Mouse (Mus musculus) G1E (cell line): ENCODE results near the gene Creg2.

Experiments used
- CTCF ChIP-seq: IDR thresholded peaks from 2 replicates; pipeline ENCODE4 v1.5.1; 2012; ENCODE audit warnings: low read depth, low read length, inconsistent platforms, mixed read lengths
- POLR2AphosphoS5 ChIP-seq: IDR thresholded peaks from 2 replicates; pipeline ENCODE4 v1.6.1; 2012; ENCODE audit warnings: low read depth, low read length, inconsistent platforms; ENCODE audit not compliant: insufficient replicate concordance

DNA sequence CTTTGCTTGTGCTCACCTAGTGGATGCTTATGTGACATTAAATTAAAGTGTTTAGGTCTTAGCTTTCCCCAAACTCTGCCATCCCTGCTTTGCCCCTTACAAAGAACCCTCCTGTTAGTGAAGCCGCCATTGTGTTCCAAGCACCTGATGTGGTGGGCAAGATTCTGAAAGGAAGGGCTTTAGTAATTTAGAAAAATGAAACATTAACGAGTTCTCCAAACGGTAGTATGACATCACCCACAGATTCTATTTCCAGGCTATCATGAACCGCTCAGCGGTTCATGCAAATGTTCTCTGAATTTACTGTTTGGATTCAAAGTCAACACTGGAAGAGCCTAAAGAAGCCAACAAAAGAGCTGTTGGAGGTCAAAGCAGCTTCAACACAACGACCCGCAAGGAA, 2.7 kb downstream of the Creg2 start:
- TF ChIP-seq CTCF (no peak), POLR2AphosphoS5 (no peak)
